Mouse (Mus musculus) midbrain, embryonic 11.5 days (tissue): ENCODE results near the gene Alg10b. TPM values are rescaled to one million over a fixed set of nuclear protein-coding genes. Genes with fewer than 3 reads are reported as not detected.

Experiments
- ATAC-seq: fragments of 200-750 bp; cut with Nextera tagmentation; 2 replicates; pipeline ENCODE4 v1.8.0; 2017; ENCODE audit warnings: moderate TSS enrichment, moderate library complexity; ENCODE audit not compliant: low FRiP score
- DNase-seq: peaks from one replicate; pipeline ENCODE4 v3.0.0; 2015; ENCODE audit warnings: low spot score; ENCODE audit errors: missing footprints
- H3K27ac ChIP-seq: fragments of 300-500 bp; sonication (generic); 2 replicates; pipeline ENCODE4 v1.5.1; 2014; ENCODE audit warnings: low read depth, low read length
- H3K27me3 ChIP-seq: fragments of 300-500 bp; sonication (generic); 2 replicates; pipeline ENCODE4 v1.6.1; 2014; ENCODE audit warnings: mild to moderate bottlenecking, low read length, moderate library complexity, mixed read lengths; ENCODE audit not compliant: control insufficient read depth, insufficient read depth
- H3K36me3 ChIP-seq: fragments of 300-500 bp; sonication (generic); 2 replicates; pipeline ENCODE4 v1.6.1; 2014; ENCODE audit warnings: mild to moderate bottlenecking, low read length, moderate library complexity, mixed read lengths; ENCODE audit not compliant: control insufficient read depth, insufficient read depth
- H3K4me1 ChIP-seq: fragments of 300-500 bp; sonication (generic); 2 replicates; pipeline ENCODE4 v1.6.1; 2014; ENCODE audit warnings: low read length; ENCODE audit not compliant: control insufficient read depth, insufficient read depth
- H3K4me2 ChIP-seq: fragments of 300-500 bp; sonication (generic); 2 replicates; pipeline ENCODE4 v1.6.1; 2014; ENCODE audit warnings: mild to moderate bottlenecking, moderate library complexity
- H3K4me3 ChIP-seq: fragments of 300-500 bp; sonication (generic); 2 replicates; pipeline ENCODE4 v1.5.1; 2014; ENCODE audit warnings: low read depth, low read length
- H3K9ac ChIP-seq: fragments of 300-500 bp; sonication (generic); 2 replicates; pipeline ENCODE4 v1.6.1; 2014; ENCODE audit warnings: low read length
- H3K9me3 ChIP-seq: fragments of 300-500 bp; sonication (generic); 2 replicates; pipeline ENCODE4 v1.6.1; 2016; ENCODE audit warnings: low read length; ENCODE audit not compliant: control insufficient read depth
- WGBS: fragments of 180-500 bp; shearing (Covaris S2); extraction: QIAGEN DNeasy Blood & Tissue Kit; methylation state at CpG from one replicate; pipeline ENCODE4 v1.1.7; 2014; 5-methylcytosine and 5-hydroxymethylcytosine counted together
- microRNA-seq: library from miRNA; unstranded; fragments of <30 nt; microRNA quantifications from one replicate; pipeline ENCODE4, GENCODE M21; 2017
- polyA plus RNA-seq: library from polyadenylated mRNA; unstranded; fragments of >200 nt; fragmentation: Nextera tagmentation; extraction: Ambion mirVana; gene quantifications from 2 replicates; pipeline ENCODE4 v1.2.1, GENCODE M21; 2014

Alg10b gene
- polyA plus RNA-seq, 1 experiment from 2014 or later = 55.0 TPM

- DNase-seq (no peak), ATAC-seq (no peak)
- no peak overlapping the region for H3K27ac ChIP-seq
- no peak overlapping the region for H3K4me2 ChIP-seq
- H3K9me3 ChIP-seq = no peaks in the 10 kb centered on the region
- H3K9ac ChIP-seq = no peak overlapping the region
- H3K4me3 ChIP-seq = no peak overlapping the region
- WGBS = 90% methylated on average over 5 of the region's 5 CpGs
- H3K4me1 ChIP-seq = no peaks in the 10 kb centered on the region
- no peaks in the 10 kb centered on the region for H3K36me3 ChIP-seq
- no peaks in the 10 kb centered on the region for H3K27me3 ChIP-seq
Observed at GRCm38 (mm10) chr15:90244081-90244480, 20.0 kb downstream of the Alg10b start.

- H3K4me1 ChIP-seq = no peaks in the 10 kb centered on the region
- H3K9ac ChIP-seq = no peak overlapping the region
- no peaks in the 10 kb centered on the region for H3K27me3 ChIP-seq
- no peaks in the 10 kb centered on the region for H3K36me3 ChIP-seq
- 56% methylated on average over 3 of the region's 3 CpGs for WGBS
- H3K9me3 ChIP-seq = no peaks in the 10 kb centered on the region
- no peak overlapping the region for H3K4me2 ChIP-seq
- H3K4me3 ChIP-seq = no peak overlapping the region
- ATAC-seq (no peak), DNase-seq (no peak)
- H3K27ac ChIP-seq = no peak overlapping the region
Observed at GRCm38 (mm10) chr15:90249694-90250093, 25.6 kb downstream of the Alg10b start.

DNA sequence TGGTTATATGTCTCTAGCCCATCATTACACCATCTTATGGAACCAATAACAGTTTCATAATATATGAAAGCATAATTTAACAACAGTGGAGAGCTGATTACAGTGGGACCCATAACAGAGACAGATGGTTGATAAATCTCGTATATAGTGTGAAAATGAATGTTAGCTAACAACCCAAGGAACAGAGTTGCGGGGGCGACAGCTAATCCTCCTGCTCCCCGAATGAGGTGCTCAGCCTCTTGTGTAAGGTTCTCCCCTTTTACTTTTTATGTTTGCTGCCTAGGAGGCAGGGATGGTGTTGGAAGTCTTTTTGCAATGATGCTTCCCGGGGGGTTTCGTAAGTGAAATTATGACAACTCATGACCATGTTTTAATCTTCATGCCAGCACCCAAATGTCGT is 58.8 kb downstream of the Alg10b start:
- no peak overlapping the region for H3K27ac ChIP-seq
- no peaks in the 10 kb centered on the region for H3K36me3 ChIP-seq
- no peak overlapping the region for H3K4me2 ChIP-seq
- H3K9me3 ChIP-seq = no peaks in the 10 kb centered on the region
- H3K4me3 ChIP-seq = no peak overlapping the region
- DNase-seq (no peak), ATAC-seq (no peak)
- no peak overlapping the region for H3K9ac ChIP-seq
- no peaks in the 10 kb centered on the region for H3K4me1 ChIP-seq
- 88% methylated on average over 7 of the region's 7 CpGs for whole genome bisulfite sequencing
- no peaks in the 10 kb centered on the region for H3K27me3 ChIP-seq

Small RNA genes within 50 kb of the gene (microRNA-seq; reads per million reads assigned to microRNA genes)
- 3.6 reads per million, percentile 17 among the genes with 10 or more reads in this experiment for gene Mir7648
